Mouse (Mus musculus) cerebellum, postnatal 25 days (tissue): ENCODE measurements around the gene Lctl.
A peak's percentile ranks its signal among the peaks of the same experiment; 100 is the strongest.
"Not testable (repeated sequence)": the region's sequence is repeated elsewhere in the genome, so short reads cannot be mapped to it uniquely, and the experiment has no call there.

Source experiments
- DNase-seq, 2 experiments: peaks; one replicate each; pipeline ENCODE4 v3.0.0; 2021; ENCODE audit warnings: mixed read lengths in 2 of 2

Lctl gene

GRCm38 (mm10) chr9:64120584-64121277, 3.8 kb downstream of the Lctl start:
- DNase-seq: no peak

DNA sequence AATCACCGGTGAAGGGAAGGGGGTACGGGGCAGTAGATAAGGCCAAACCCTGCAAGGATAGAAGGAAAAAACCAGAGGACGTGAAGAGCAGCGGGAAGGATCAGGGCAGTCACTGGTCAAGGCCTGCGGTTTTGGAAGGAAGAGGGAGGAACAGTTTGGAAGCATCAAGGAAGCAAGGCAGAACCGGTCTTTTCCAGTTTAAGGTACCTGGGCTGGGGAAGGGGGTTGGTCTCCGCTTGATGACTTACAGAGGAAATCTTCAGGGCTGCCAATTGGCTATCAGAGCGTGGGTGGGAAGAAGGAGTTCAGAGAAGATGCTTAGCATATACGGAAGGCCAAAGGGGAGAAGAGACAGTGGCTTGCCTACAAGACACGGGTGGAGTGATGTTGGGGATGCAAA, 5.7 kb downstream of the Lctl start:
- no peak for DNase-seq

- not testable (repeated sequence) for DNase-seq
Measured at GRCm38 (mm10) chr9:64124846-64125245, 7.9 kb downstream of the Lctl start.

GRCm38 (mm10) chr9:64125307-64125706, 8.4 kb downstream of the Lctl start:
- DNase-seq: no peak

DNA sequence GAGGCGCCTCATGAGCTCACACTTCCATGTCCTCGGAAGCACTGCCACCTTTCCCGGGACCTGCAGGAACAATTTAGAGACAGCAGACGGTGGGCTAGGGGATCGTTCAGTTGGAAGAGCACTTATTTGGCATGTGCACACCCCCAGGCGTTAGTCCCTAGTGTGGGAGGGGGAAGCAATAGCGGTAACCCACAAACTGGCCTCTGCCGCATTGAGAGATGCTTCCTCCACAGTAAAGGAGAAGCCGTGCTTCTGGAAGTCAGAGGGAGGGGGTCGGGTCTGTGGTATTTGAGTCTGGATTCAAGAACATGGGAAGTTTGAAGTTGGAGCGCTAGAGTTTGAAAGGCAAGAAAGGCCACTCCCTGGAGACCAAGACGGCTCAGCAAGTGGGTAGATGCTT, 9.2 kb downstream of the Lctl start:
- no peak for DNase-seq

- DNase-seq: no peak
Measured at GRCm38 (mm10) chr9:64131623-64132022, 14.7 kb downstream of the Lctl start.

DNA sequence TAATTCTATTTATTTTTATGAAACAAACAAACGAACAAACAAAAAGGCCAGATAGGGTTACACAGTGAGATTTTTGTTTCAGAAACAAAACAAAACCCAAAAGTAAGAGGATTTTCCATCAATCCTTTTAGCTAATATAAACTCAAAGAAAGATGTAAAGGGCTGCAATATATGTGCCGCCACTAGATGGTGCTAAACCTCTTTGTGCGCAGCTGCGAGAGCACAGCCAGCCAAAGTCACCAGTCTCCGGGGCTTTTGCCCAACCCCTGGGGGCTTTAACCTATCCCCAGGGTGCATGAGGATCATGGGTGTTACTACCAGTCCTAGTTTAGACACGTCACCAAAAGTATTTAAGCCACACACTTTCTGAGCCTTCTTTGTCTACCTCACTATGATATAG, 21.9 kb downstream of the Lctl start:
- DNase-seq: peak; percentile 40 to 66

DNA sequence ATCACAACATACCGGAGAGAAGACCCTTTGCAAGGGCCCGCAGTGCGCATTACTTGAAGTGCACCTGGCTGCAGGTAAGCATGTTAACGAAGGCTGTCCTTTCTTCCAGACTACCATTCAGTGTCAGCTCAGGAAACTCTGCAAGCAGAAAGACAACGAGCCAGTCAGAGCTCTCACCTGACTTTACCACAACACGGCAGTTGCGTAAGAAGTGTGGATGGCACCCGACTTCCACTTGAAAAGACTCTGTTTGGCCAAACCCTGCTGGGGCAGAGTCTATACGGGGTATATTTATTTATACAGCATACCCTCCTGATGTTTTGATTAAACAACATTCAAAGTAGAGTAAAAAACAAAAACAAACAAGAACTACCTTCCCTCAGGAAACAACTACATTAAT, 22.9 kb downstream of the Lctl start:
- DNase-seq: no peak

GRCm38 (mm10) chr9:64156641-64157040, 39.7 kb downstream of the Lctl start:
- no peak for DNase-seq

DNA sequence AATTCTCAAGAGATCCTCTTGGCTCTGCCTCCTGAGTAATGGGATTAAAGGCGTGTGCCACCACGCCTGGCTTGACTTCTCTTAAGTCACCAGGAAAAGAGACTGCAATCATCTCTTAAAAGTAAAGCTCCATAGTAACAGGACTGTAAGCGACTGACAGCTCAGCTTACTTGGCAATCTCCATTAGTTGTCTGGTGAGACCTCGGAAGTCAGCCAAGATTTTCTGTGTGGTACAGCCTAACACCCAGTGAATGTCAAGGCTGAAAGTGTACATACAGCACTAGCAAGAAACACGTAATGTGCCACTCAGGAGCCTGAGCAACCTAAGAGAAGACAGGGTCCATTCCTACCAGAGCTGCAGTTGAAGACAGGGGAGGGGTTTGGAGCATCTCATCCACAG, 43.5 kb downstream of the Lctl start:
- DNase-seq: no peak

GRCm38 (mm10) chr9:64169967-64170366, 53.0 kb downstream of the Lctl start:
- not testable (repeated sequence) for DNase-seq

DNA sequence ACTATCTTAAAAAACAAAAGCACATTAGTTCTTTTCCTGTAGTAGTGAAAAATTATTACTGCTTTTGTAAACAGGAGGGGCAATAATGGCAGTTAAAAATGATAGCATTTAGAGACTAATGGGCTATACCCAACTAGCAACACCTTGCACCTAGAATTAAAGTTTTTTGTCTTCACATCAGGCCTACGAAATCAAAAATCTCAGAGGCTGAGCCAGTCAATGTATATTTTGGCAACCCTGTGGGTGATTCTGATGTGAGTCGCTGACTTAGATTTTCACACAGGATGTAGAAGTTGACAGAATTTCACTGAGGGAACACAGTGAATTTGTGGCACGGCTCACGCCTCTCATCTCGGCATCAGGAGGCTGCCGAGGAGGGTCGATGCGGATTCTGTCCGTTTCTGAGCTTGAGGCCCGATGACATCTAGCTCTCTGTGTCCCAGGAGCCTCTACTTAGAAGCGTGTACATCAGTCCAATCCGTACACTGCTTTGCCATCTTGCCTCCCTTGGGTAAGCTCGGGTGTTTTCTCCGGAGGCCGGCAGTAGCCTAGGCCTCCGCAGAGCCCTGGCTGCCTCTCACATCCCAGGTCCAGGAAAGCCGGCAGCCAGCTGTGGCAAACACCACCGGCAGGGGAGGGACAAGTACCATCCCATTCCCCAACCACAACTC, 55.3 kb downstream of the Lctl start:
- DNase-seq: no peak

DNA sequence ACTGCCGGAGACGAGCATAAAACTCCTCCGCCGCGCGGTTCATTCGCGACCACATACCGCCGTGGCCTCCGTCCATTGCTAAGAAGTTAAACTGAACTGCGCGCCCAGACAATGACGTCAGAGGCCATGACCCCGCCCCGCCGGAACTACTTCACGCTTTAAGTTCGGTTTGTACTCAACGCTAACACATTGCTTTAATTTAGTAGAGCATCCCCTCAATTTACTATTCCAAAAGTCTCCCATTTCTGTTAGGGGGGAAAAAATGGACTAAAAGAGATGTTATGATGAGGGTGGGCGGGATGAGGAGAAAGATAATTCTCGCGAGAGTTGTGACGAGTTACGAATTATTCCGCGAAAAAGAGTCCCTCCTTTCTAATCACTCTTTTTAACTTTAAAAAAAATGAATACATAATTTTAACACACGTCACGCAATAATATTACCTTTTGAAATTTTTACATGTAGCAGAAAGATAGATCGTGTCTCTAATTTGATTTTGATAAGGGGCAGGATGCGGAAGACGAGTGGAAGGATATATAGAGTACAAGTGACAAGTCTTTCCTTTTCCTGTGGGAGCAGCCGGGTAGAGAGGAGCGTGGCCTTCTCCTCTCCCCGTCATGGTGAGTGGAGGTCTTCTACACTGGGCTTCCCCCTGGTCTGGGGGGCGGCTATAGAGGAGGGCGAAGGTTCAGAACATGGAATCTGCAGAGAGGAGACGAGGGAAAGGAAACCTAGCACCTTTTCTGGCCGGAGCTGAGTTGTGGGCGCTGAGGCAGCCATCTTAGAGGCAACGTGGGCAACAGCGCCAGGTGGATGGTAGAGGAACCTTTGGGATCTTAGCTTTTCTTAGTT, 56.1 kb downstream of the Lctl start, which contains the start of the genes Zwilch and Rpl4:
Gene Zwilch (minus strand): TSS at position 289 of the 850 bp plus-strand sequence.
Gene Rpl4 (plus strand): TSS at position 560 of the 850 bp plus-strand sequence.
- DNase-seq: peak; percentile 83 to 88

DNA sequence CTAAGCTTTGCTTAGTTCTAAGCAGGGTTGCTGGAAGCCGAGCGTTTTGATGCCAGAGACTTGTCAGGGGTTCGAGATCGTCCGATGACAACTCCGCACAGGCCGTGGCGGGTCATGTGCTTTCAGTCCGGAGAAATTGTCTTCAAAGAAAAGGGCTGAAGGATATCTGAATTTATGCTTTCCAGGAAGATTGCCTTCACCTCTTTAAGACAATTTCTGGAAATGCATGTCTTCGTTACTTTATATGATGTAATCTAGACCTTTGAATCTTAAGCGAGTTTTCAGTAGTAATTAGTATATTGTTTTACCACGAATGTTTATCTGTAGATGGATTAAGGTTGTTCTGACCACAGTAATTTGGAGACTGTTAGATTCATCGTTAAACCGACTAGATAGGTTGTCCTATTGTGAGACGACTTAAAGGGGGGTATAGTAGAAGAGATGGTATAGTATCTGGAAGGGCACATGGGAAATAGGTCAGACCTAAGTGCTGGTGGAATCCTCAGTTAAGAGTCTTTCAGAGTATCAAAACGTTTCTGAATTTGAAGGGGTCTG, 56.8 kb downstream of the Lctl start:
- DNase-seq: no peak

- no peak for DNase-seq
Measured at GRCm38 (mm10) chr9:64174341-64174740, 57.4 kb downstream of the Lctl start.

DNA sequence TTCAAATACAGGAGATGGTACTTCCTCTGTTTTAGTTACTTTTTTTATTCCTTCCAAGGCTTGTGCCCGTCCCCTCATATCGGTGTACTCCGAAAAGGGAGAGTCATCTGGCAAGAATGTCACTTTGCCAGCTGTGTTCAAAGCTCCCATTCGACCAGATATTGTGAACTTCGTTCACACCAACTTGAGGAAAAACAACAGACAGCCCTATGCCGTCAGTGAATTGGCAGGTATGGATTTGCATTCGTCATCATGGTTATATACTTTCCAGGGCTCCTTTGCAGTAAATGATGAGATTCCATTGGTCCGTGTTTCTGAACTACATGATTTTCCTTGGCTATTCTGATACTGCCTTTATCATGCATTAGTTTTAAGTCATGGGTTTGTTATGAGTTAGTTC, 57.8 kb downstream of the Lctl start:
- DNase-seq: no peak

GRCm38 (mm10) chr9:64175378-64175777, 58.4 kb downstream of the Lctl start:
- DNase-seq: no peak

DNA sequence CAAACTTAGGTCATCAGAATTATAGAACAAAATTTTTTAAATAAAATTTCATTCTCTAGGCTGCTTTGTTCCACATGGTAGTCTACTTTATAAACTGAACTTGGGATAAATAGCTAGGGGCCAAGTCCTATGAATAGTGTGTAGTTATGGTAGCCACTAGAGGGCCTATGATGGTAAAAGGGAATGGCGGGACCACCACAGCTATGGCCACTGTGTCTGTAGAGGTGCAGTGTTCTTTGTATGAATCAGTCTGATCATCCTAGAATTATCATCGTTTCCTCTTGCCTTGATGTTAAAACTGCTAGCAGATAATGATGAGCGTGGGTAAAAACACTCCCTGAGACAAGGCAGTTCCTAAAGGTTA, 61.6 kb downstream of the Lctl start:
- DNase-seq: no peak

DNA sequence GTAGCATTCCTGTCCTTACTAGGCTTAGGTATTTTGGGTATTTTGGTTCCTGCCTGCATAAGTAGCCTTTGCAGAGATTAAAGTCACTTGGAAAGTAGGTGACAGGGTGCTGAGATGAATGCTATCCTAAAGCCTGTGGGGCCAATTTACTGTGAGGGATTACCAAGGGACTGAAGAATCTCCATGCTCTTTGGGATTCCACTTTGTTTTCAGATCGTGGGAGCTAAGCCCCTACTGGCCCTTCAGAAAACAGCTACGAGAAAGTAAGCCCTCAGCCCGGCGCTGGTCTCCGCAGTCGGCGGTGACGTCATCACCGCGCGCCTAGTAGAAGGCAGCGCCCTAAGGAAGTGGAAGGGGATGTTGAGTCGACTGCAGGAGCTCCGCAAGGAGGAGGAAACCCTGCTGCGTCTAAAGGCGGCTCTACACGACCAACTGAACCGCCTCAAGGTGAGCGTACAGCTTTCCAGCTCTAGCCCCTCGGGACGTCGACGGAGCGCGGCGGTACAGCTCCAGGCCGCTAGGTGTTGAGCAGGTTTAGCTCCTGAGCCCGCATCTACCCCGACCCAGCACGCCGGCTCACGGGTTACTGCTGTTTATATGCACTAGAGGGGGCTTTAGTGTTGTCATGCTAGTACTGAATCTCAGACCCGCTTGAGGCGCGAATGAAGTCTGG, 62.2 kb downstream of the Lctl start, which contains the start of gene Snapc5:
Gene Snapc5 (plus strand): TSS at position 301 of the 673 bp plus-strand sequence.
- DNase-seq: peak; percentile 90 to 93

DNA sequence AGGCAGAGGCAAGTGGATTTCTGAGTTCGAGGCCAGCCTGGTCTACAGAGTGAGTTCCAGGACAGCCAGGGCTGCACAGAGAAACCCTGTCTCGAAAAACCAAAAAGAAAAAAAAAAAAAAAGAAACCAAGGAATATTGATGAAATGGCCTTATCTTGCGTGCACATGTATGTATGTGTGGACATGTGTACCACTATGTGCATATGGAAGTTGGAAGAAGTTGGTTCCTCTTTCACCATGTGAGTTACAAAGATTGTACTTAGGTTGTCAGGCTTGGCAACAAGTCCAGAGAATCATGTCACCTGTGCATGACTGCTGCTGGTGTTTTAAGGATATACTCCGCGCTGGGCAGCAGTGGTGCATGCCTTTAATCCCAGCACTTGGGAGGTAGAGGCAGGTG, 66.3 kb downstream of the Lctl start:
- DNase-seq: not testable (repeated sequence)

GRCm38 (mm10) chr9:64184166-64184840, 67.4 kb downstream of the Lctl start:
- DNase-seq: no peak
